Mouse (Mus musculus) hematopoietic stem cell, adult 5-6 weeks (primary cell): ENCODE measurements around the gene Cdc42bpa. TPM values are rescaled to one million over a fixed set of nuclear protein-coding genes. Genes with fewer than 3 reads are reported as not detected.
A peak's percentile ranks its signal among the peaks of the same experiment; 100 is the strongest.

Source experiments
- ATAC-seq, 2 experiments: fragments of 125-278 bp in 1 of 2; replicated peaks in 1 of 2; 2 replicates each; pipeline ENCODE4 v1.8.0; 2016 to 2017; ENCODE audit warnings: inconsistent platforms in 2 of 2, mild to moderate bottlenecking in 2 of 2, moderate number of reproducible peaks in 2 of 2, low read depth in 1 of 2, moderate TSS enrichment in 1 of 2; ENCODE audit not compliant: low FRiP score in 2 of 2, poor library complexity in 2 of 2, severe bottlenecking in 2 of 2, insufficient read depth in 1 of 2, low TSS enrichment in 1 of 2
- total RNA-seq: library from RNA; stranded (forward); fragments of 172-1452, 232-1000 nt; gene quantifications from 2 replicates; pipeline ENCODE4 v1.2.3, GENCODE M21; 2017

The Cdc42bpa gene
- total RNA-seq = 18.7 and 32.5 TPM in 2 replicates

DNA sequence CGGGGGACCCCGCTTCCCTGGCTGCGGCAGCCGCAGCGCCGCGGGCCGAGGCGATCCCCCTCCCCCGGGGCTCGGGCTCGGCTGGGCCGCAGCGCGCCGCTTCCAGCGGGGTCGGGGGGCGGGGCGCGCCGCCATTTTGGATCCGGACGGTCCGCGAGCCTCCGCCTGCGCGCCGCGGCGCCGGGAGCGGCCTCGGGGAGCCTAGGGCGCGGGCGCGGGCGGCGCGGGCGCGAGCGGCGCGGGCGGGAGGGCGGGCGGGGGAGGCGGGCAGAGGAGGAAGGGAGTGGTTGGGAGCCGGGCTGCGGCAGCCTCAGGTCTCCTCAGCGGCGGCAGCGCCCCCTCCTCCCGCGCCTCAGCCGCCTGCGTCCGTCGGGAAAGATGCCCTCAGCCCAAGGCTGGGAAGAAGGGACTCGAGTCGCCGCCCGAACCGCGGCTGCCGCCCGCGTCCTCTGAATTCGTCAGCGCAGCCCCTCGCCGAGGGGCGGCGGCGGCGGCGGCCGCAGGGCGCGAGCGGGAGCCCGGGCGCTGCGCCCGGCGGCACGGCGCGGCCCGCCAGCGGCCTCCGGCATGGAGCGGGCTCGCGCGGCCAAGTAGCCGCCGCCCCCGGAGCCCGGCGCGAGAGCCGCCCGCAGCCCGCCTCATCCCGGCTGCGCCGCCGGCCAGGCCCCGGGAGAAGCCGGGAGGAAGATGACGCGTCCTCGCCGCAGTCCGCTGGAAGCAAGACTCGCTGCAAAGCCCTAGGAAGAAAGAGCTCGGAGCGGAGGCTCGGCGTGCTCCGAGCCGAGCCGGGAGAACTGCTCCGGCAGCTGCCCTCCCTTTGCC is at the start of gene Cdc42bpa:
TSS of gene Cdc42bpa (plus strand) at position 752 of the 822 bp plus-strand sequence.
- peak; percentile 24 to 30 for ATAC-seq

DNA sequence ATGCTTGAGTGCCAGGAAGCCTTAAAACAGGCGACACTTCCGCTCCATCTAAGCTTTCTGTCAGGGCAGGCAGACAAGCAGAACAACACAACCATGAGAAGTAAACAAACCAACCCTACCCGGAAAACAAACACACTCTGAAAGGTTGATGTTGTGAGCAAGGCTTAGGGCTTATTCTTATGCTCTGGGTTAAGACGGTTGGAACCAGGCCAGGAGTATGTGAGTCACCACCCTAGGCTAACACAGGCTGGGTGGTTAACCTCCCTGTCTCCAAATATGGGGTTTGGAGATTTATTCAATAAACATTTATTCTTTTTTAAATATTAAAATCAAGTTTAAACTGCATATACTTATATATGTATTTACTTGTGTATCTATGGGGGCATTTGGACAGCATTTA is 46.8 kb upstream of the Cdc42bpa start:
- no peak for ATAC-seq

DNA sequence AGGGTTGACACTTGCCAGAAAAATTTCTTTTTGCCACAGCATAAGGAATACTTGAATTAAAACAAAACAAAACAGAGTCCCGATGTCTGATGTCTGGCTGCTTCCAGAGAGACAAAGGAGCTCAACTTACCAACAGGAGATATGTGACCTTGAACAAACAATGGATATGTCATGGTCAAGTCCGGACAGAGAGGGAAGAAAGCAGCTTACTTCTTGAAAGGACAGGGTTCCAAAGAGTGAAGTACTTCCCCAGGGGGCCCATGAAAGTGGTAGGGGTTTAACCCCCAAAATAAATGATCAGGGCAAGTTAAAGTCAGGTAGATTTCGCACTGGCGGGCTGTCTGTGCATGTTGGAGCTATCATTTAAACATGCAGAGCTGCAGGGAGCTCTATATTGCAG is 43.2 kb upstream of the Cdc42bpa start:
- no peak for ATAC-seq

DNA sequence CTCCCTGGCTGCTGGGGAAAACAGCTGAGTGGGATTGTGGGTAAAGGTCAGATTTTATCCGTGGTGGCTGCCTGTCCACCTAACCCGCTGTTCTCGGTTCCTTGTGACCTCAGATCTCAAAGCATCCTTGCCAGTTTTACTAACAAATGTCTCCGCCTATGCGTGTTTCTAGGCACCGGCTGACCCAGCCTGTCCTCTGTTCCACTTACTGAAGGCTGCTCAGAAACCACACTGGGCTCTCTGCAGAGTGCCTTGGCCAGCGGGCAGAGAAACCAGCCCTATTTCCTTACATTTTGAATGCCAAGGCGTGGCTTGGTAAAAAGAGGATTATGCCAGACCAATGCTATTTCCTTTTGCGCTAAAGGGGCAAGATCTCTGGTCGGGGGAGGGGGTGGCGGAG is 42.8 kb upstream of the Cdc42bpa start:
- no peak for ATAC-seq

DNA sequence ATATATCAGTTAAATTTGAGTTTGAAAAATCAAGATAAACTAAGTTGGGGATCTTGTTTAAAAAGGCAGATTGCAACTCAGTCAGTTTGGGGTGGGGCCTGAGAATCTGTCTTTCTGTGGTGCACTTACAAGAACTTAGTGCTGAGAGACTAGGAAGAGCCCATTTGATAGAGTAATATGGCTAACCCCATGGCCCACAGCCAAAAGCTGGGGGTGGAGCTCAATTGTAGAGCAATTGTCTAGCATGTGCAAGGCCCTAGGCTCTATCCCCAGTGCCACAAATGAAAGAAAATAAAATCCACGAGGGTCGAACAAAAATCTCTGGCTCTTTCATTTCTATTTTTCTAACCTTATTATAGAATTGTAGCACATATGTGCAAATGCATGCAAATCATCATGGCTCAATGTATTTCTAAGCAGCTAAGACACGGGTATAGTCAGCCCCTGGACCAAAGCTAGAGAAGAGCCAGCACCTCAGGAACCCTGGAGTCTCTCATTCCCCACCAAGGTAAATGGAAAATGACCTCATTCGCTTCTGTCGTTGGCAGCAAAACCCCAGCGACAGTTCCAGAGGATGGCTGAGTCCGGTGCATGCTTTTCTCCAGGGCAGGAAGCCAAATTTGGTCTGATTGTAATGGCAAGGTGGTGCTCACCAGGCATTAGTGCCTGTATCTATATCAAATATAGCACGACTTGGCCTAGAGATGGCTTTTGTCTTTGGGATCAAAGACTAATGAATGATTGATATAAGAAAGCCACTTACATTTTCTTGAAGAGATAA is 40.4 kb upstream of the Cdc42bpa start:
- ATAC-seq = no peak

DNA sequence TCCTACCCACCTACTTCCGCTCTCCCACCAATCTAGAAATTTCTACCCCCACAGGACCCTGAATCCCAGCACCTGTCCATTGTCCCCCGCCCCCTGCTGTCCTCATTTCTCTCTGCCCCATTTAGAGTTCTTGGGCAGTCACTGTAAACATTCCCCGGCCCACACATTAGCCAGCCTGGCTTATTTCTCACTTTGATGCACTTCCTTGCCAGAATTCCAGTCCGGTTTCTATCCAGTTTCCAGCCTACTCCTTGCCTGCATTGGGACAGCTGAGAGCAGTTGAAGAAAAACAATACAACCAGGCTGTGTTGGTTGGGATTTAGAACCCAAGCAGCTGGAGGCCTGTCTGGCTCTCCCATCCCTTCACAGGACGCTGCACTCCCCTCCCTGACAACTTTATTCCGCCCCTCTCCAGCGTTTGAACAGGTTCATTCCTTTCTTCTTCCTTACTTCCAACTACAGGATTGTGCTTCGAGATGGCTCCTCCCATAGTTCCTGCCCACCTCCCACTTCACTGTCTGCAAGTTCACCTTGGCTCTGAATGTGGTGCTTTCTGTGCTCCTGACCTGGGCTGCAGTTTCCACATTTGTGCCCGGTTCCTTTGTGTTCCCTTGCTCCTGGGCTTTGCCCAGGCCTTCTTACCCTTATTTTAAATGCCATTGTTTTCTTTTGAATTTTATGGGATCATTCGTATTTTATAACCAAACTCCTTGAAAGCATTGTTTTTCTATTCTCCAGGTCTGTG is 36.4 kb upstream of the Cdc42bpa start:
- ATAC-seq = no peak

DNA sequence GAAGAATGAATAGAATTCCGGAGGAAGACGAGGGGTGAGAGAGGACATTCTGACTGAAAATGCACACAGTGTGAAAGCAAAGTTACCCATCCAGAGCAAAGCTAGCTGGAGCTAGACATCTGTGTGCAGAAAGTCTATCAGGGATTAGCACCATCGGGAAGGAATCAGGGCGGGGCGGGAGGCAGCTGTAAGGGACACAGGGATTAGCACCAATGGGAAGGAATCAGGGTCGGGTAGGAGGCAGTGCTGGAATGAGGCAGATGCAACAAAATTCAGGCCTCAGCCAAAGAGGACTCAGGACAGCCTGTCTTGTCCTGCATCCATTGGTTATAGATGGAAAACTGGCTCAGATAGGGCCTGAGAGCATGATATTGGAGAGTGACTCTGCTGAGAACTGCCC is 34.0 kb upstream of the Cdc42bpa start:
- ATAC-seq = no peak

DNA sequence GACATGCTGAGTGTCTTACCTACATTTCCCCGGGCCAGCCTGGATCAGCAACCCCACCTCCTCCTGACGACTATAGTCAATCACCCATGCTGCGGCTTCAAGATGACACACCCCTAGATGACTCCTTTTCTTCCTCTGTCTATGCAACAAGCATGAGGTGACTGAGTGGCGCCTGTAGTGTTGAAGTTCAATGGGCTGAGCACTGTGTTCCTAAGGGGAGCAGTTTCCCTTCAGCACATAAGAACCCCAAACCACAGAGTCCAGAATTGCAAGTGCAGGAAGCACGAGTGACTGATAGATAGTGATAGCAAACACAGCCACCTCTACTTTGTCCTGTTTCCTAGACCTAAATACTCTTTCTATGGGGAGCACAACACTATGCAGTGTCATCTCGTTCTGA is 33.2 kb upstream of the Cdc42bpa start:
- no peak for ATAC-seq

DNA sequence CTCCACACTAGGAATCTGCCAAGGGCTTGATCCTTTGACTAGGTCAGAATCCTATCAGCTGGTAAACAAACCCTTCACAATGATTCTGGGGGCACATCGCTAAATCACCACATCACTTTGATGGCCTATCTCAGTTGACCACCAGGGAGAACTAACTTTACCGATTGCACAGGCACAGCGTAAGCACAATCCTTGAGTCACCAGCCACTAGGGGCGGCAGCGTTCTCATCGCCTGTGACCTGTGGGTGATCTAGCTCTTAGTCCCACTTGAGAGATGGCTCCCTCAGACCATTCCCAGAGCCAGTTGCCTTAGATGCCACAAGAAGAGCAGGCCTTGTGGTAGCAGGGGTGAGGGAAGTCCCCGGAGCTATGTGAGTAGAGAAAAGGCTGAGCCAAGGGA is 31.4 kb upstream of the Cdc42bpa start:
- ATAC-seq = peak in 1 of 2 experiments; percentile 56; a peak in 1 of 4 replicates

DNA sequence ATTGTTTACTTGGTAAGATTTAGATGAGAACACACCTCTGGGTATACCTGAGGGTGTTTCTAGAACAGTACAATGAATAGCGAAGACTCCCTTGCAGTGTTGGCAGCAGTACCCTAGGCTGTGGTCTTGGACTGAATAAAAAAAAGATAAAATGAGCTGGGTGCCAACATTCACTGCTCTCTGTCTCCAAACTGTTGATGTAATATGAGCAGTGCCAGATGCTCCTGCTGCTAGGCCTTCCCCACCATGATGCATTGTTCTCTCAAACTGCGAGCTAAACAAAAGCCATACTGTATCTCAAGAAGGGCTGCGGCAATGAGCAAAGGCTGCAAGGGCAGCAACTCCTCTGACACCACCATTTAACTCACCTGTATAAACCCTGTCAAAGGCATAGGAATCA is 29.0 kb upstream of the Cdc42bpa start:
- ATAC-seq = no peak

DNA sequence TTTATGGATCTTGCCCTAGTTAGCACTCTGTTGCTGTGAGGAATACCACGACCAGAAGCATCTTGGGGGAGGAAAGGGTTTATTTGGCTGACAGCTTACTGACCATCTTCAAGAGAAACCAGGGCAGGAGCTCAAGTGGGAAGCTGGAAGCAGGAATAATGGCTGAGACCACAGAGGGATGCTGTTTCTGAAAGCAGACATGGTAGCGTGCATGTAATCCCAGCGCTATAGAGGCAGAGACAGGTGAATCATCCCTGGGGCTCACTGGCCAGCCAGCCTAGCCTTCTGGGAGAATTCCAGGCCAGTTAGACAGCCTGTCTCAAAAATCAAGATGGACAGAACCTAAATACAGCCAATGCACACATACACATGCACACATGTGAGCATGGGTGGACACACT is 26.2 kb upstream of the Cdc42bpa start:
- no peak for ATAC-seq

DNA sequence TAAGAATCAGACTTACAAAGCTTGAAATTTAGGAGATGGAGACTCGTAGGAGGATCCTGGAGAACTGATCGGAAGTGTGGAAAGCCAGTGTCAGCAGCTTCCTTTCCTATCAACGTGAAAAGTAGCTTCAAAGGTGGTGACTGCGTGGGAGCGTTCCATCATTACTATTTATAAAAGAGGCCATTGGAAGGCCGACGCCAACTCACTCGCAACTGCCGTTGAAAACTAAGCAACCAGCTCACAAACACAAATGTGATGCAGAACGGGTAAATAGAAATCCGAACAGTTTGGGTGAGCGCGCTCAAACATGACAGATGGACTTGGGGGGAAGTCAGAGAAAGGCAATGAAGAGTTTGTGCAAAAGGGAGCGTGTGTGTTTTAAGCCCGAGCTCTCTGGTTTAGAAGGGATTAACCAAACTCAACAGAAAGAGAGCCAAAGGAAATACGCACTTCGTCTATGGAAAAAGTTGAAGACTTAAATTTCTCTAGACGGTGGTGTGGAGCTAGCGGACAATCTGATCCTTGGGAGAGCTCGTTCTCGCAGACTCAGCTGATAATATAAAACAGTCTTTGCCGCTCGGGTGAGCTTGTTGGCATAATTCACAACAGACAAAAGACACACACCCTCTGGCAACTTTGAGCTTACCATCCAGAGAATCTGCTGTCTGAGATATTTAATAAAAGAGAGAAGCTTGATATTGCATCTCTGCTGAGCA is 20.0 kb upstream of the Cdc42bpa start:
- no peak for ATAC-seq

DNA sequence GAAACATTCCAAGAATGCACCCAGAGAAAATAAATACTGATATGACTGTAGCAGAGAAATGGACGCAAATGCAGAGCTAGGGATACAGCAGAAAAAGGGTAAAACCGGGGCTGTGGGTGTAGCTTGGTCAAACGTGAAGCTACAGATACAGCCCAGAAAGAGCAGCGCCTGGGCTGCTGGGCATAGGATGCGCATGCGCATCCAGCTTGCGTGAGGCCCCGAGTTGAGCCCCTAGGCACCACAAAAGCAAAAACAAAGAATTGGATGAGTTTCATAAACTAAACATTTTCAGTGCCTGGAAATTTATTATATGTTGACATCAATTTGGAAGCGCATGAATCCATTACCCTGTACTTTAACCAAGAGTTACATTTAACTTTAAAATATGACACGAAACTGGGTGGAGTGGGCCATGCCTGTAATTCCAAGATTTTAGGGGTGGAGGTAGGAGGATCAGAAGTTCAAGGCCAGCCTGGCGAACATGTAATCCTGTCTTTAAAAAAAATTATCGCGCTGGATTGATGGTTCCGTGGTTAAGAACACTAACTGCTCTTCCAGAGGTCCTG is 19.4 kb upstream of the Cdc42bpa start:
- ATAC-seq = no peak

DNA sequence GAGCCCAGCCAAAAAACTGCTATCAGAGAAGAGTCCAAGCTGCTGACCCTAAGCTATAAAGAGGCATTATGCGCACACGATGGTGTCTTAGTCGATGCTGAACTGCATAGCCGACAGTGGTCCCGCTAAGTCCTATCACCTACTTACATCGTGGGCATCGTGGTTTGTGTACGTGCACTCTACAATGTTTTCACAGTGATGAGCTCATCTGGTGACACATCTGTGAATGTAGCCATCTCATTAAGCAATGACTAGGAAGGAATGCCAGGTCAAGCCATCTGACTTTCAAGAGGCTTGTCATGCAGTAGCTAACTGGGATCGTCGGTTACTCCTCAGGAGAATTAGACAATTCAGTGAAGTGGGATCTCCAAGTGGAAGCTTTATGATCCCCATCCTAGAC is 15.3 kb upstream of the Cdc42bpa start:
- no peak for ATAC-seq

DNA sequence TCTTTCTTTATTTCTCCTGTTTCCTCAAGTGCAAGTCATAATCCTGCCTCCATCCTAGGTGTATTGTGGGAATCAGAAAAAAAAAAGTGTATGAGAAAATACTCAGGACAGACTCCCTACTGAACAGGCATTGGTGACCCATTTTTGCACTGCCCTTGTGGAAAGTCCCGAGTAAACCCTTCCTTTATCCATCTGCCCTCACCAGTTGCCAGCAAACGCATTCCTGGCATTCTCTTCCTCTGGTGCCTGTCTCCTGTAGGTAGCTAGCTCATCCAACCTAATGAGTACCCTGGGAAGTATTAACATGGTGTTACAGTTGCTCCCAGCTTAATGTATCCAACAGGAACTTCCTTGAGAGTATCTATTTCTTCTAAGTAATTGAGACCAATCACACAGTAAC is 13.7 kb upstream of the Cdc42bpa start:
- ATAC-seq = no peak

DNA sequence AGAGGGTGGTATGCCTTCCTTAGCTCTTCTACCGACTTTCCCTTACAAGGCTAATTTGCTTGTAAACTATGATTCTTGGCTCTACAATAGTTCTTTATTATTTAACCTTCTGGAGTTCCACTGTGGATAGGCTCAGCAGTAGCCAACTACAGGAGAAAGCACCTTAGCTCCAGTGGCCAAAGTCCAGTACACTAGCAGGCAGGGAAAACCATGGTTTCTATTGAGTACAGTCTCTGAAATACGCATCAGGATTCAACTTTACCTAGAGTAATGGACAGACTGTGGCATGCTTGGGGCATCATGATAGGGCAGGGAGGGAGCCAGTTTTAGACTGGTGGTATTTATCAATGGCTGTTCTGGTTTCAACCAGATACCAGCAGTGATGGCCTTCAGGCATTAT is 12.6 kb upstream of the Cdc42bpa start:
- no peak for ATAC-seq

DNA sequence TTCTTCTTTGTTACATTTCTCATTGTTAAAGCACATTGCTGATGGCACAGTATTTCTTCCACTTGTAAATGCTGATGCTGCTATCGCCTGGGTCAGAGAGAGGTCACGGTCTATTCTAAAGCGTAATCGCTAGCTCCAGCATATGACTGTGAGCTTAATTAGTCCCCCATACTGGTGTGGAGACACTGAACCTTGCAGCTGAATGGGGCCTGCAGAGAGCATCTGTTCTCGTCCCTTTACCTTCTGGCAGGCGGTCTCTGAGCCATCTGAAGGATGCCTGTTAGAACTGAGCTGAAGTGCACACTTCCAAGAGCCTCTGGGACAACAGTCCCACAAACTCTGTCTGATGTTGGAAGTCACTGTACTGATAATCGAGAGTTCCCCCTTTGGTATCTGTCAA is 8.7 kb upstream of the Cdc42bpa start:
- ATAC-seq = no peak
